Mouse (Mus musculus): ENCODE results near the gene Pan3. TPM values are rescaled to one million over a fixed set of nuclear protein-coding genes. Genes with fewer than 3 reads are reported as not detected.

Pan3 gene
- total and polyA plus RNA-seq, 2 experiments from 2014 or later: 28.0 to 63.9 TPM

GRCm38 (mm10) chr5:147456491-147456890 is 26.5 kb downstream of the Pan3 start:
- Histone ChIP-seq H3K9ac (replicated peaks; ENCODE audit: low read depth, low read length) (no peak overlapping the region), H3K27ac (ENCODE audit: low read depth) (no peak overlapping the region), H3K9me3 (replicated peaks; ENCODE audit: control insufficient read depth, low read length) (no peaks in the 10 kb centered on the region), H3K4me1 (ENCODE audit: control insufficient read depth, insufficient read depth) (peaks cover 4% of the 10 kb centered on the region; the same call in 1 of the 2 replicates), H3K4me3 (ENCODE audit: low read depth, low read length) (no peak overlapping the region), H3K36me3 (replicated peaks; ENCODE audit: control insufficient read depth, insufficient read depth, low read length) (peaks cover 28% of the 10 kb centered on the region), H3K4me2 (ENCODE audit: low read depth, low read length) (no peak overlapping the region), H3K27me3 (ENCODE audit: control insufficient read depth, insufficient read depth, low read length) (no peaks in the 10 kb centered on the region)
- 82% methylated on average over 4 of the region's 4 CpGs for WGBS
- DNase-seq (ENCODE audit: low spot score): no peak
- no peak for ATAC-seq (ENCODE audit: insufficient read depth, low read depth)
- no peak for TF ChIP-seq EP300 (IDR thresholded peaks at IDR 0.05; ENCODE audit: low read depth)
- no peak for TF ChIP-seq CTCF (IDR thresholded peaks at IDR 0.05; ENCODE audit: low read depth)

- Histone ChIP-seq H3K4me1 (ENCODE audit: control insufficient read depth, insufficient read depth) (peaks cover 4% of the 10 kb centered on the region; the same call in 1 of the 2 replicates), H3K9ac (replicated peaks; ENCODE audit: low read depth, low read length) (no peak overlapping the region), H3K4me2 (ENCODE audit: low read depth, low read length) (no peak overlapping the region), H3K27me3 (ENCODE audit: control insufficient read depth, insufficient read depth, low read length) (no peaks in the 10 kb centered on the region), H3K9me3 (replicated peaks; ENCODE audit: control insufficient read depth, low read length) (no peaks in the 10 kb centered on the region), H3K27ac (ENCODE audit: low read depth) (no peak overlapping the region), H3K36me3 (replicated peaks; ENCODE audit: control insufficient read depth, insufficient read depth, low read length) (peaks cover 13% of the 10 kb centered on the region), H3K4me3 (ENCODE audit: low read depth, low read length) (no peak overlapping the region)
- ATAC-seq (ENCODE audit: insufficient read depth, low read depth) (peak; percentile 82), DNase-seq (ENCODE audit: low spot score) (peak; percentile 66)
- TF ChIP-seq CTCF (IDR thresholded peaks at IDR 0.05; ENCODE audit: low read depth) (no peak), EP300 (IDR thresholded peaks at IDR 0.05; ENCODE audit: low read depth) (no peak)
- 26% methylated on average over 4 of the region's 4 CpGs for WGBS
Observed at GRCm38 (mm10) chr5:147459821-147460567, 30.0 kb downstream of the Pan3 start.

- Histone ChIP-seq H3K4me2 (ENCODE audit: low read depth, low read length) (no peak overlapping the region), H3K9ac (replicated peaks; ENCODE audit: low read depth, low read length) (no peak overlapping the region), H3K4me3 (ENCODE audit: low read depth, low read length) (no peak overlapping the region), H3K36me3 (replicated peaks; ENCODE audit: control insufficient read depth, insufficient read depth, low read length) (peaks cover 8% of the 10 kb centered on the region), H3K27me3 (ENCODE audit: control insufficient read depth, insufficient read depth, low read length) (no peaks in the 10 kb centered on the region), H3K9me3 (replicated peaks; ENCODE audit: control insufficient read depth, low read length) (no peaks in the 10 kb centered on the region), H3K27ac (ENCODE audit: low read depth) (no peak overlapping the region), H3K4me1 (ENCODE audit: control insufficient read depth, insufficient read depth) (peaks cover 4% of the 10 kb centered on the region; the same call in 1 of the 2 replicates)
- 82% methylated on average over 3 of the region's 3 CpGs for WGBS
- DNase-seq (ENCODE audit: low spot score) (no peak), ATAC-seq (ENCODE audit: insufficient read depth, low read depth) (no peak)
- no peak for TF ChIP-seq CTCF (IDR thresholded peaks at IDR 0.05; ENCODE audit: low read depth)
Observed at GRCm38 (mm10) chr5:147463251-147463650, 33.3 kb downstream of the Pan3 start.

GRCm38 (mm10) chr5:147466361-147466760 is 36.4 kb downstream of the Pan3 start:
- Histone ChIP-seq H3K9ac (replicated peaks; ENCODE audit: low read depth, low read length) (no peak overlapping the region), H3K4me2 (ENCODE audit: low read depth, low read length) (no peak overlapping the region), H3K27me3 (ENCODE audit: control insufficient read depth, insufficient read depth, low read length) (no peaks in the 10 kb centered on the region), H3K9me3 (replicated peaks; ENCODE audit: control insufficient read depth, low read length) (no peaks in the 10 kb centered on the region), H3K36me3 (replicated peaks; ENCODE audit: control insufficient read depth, insufficient read depth, low read length) (peaks cover 8% of the 10 kb centered on the region), H3K27ac (ENCODE audit: low read depth) (no peak overlapping the region), H3K4me3 (ENCODE audit: low read depth, low read length) (no peak overlapping the region), H3K4me1 (ENCODE audit: control insufficient read depth, insufficient read depth) (no peaks in the 10 kb centered on the region)
- DNase-seq (ENCODE audit: low spot score): no peak
- TF ChIP-seq EP300 (IDR thresholded peaks at IDR 0.05; ENCODE audit: low read depth) (no peak), CTCF (IDR thresholded peaks at IDR 0.05; ENCODE audit: low read depth) (no peak)
- no peak for ATAC-seq (ENCODE audit: insufficient read depth, low read depth)

- no peak for ATAC-seq (ENCODE audit: insufficient read depth, low read depth)
- 92% methylated on average over 5 of the region's 5 CpGs for WGBS
- Histone ChIP-seq H3K4me3 (ENCODE audit: low read depth, low read length) (no peak overlapping the region), H3K27me3 (ENCODE audit: control insufficient read depth, insufficient read depth, low read length) (no peaks in the 10 kb centered on the region), H3K9ac (replicated peaks; ENCODE audit: low read depth, low read length) (no peak overlapping the region), H3K4me1 (ENCODE audit: control insufficient read depth, insufficient read depth) (peaks cover 12% of the 10 kb centered on the region; the same call in 1 of the 2 replicates), H3K4me2 (ENCODE audit: low read depth, low read length) (no peak overlapping the region), H3K9me3 (replicated peaks; ENCODE audit: control insufficient read depth, low read length) (no peaks in the 10 kb centered on the region), H3K36me3 (replicated peaks; ENCODE audit: control insufficient read depth, insufficient read depth, low read length) (peaks cover 5% of the 10 kb centered on the region), H3K27ac (ENCODE audit: low read depth) (no peak overlapping the region)
- DNase-seq (ENCODE audit: low spot score): no peak
- no peak for TF ChIP-seq CTCF (IDR thresholded peaks at IDR 0.05; ENCODE audit: low read depth)
- TF ChIP-seq EP300 (IDR thresholded peaks at IDR 0.05; ENCODE audit: low read depth): no peak
Observed at GRCm38 (mm10) chr5:147471163-147471562, 41.2 kb downstream of the Pan3 start.

GRCm38 (mm10) chr5:147473071-147473470 is 43.1 kb downstream of the Pan3 start:
- Histone ChIP-seq H3K36me3 (replicated peaks; ENCODE audit: control insufficient read depth, insufficient read depth, low read length) (no peaks in the 10 kb centered on the region), H3K27ac (ENCODE audit: low read depth) (no peak overlapping the region), H3K9ac (replicated peaks; ENCODE audit: low read depth, low read length) (no peak overlapping the region), H3K4me3 (ENCODE audit: low read depth, low read length) (no peak overlapping the region), H3K4me1 (ENCODE audit: control insufficient read depth, insufficient read depth) (peaks cover 12% of the 10 kb centered on the region; the same call in 1 of the 2 replicates), H3K27me3 (ENCODE audit: control insufficient read depth, insufficient read depth, low read length) (no peaks in the 10 kb centered on the region), H3K4me2 (ENCODE audit: low read depth, low read length) (no peak overlapping the region), H3K9me3 (replicated peaks; ENCODE audit: control insufficient read depth, low read length) (no peaks in the 10 kb centered on the region)
- no peak for DNase-seq (ENCODE audit: low spot score)
- no peak for TF ChIP-seq CTCF (IDR thresholded peaks at IDR 0.05; ENCODE audit: low read depth)
- no peak for TF ChIP-seq EP300 (IDR thresholded peaks at IDR 0.05; ENCODE audit: low read depth)
- 62% methylated on average over 6 of the region's 6 CpGs for WGBS
- ATAC-seq (ENCODE audit: insufficient read depth, low read depth): no peak

Data from heart, postnatal 0 days (tissue).